Mouse (Mus musculus) bone marrow, adult 2 months (tissue): ENCODE measurements around the gene Lcn2.

Experiments used
- CTCF ChIP-seq: fragments of 200-500 bp; IDR thresholded peaks from 2 replicates; pipeline ENCODE4 v1.5.1; 2011; ENCODE audit warnings: low read length, control low read depth; ENCODE audit not compliant: control insufficient read depth, insufficient read depth
- POLR2A ChIP-seq: fragments of 200-500 bp; IDR thresholded peaks from 2 replicates; pipeline ENCODE4 v1.6.1; 2011; ENCODE audit warnings: low read depth, mild to moderate bottlenecking, control low read depth, low read length, borderline replicate concordance; ENCODE audit not compliant: control insufficient read depth

- TF ChIP-seq POLR2A: no peak
- no peak for TF ChIP-seq CTCF
Observed at GRCm38 (mm10) chr2:32390871-32391270, 2.8 kb upstream of the Lcn2 start.
